ENCODE assay signal across 8 mouse cellular contexts in the genomic region with DNA sequence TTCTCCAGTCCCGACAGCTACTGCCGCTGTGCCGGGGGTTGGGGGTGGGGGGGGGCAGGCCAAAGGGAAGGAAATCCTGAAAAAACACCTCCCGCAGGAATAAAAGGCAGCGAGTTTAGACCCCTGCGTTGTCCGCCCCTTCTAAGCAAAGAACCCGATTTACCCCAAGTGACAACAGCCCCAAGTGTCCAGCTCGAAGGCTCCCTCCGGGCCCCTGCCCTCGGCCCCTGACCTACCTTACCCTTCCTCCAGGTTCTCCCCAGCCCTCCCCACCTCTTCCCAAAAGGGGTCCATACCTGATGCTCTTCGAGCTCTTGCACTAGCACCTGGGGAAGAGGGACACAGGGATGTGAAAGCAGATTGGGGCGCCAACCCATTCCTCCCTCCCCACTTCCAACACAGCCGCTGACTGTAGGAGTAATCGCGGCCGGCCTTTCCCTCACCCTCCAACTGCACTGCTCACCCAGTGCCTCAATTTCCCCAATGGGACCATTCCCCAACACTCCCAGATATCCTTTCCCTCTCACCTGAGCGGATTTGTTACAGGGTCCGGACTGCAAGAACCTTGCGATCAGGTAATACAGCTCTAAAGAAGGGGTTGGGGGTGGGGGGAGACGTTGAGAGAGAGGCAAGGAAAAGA. TPM values are rescaled to one million over a fixed set of nuclear protein-coding genes. Genes with fewer than 3 reads are reported as not detected.
A peak's percentile ranks its signal among the peaks of the same experiment; 100 is the strongest.
DNase-seq lines count a peak whose midpoint lies in the region; ATAC-seq and TF ChIP-seq lines count a peak whose summit lies in the region.

No protein-coding gene starts in this region.

- no peaks in the 10 kb centered on the region for H3K27me3 ChIP-seq in intestine, embryonic 14.5 days (replicated peaks; ENCODE audit: control insufficient read depth, insufficient read depth, low read length)
- 0 out of 2 replicates have a peak, but pooled peaks cover 6% of the 10 kb centered on the region for H3K27me3 ChIP-seq in limb, embryonic 10.5 days (ENCODE audit: low read depth, poor library complexity, severe bottlenecking)
- no peaks in the 10 kb centered on the region for H3K27me3 ChIP-seq in midbrain, embryonic 14.5 days (ENCODE audit: control insufficient read depth, insufficient read depth, low read length)

- no peak for TF ChIP-seq POLR2A in cortical plate, adult 2 months (IDR thresholded peaks at IDR 0.05; ENCODE audit: extremely low read depth, insufficient read depth, low read length)

- no peaks in the 10 kb centered on the region for H3K9me3 ChIP-seq in intestine, embryonic 14.5 days (ENCODE audit: control insufficient read depth, low read length)
- no peaks in the 10 kb centered on the region for H3K9me3 ChIP-seq in limb, embryonic 10.5 days (replicated peaks)
- no peaks in the 10 kb centered on the region for H3K9me3 ChIP-seq in midbrain, embryonic 14.5 days (ENCODE audit: control insufficient read depth, low read length)

- peak overlapping the region; percentile 62 for H3K4me3 ChIP-seq in cortical plate, adult 2 months (ENCODE audit: insufficient read depth, low read length)
- H3K4me3 ChIP-seq in intestine, embryonic 14.5 days (ENCODE audit: low read depth, low read length): peak overlapping the region; percentile 55
- peak overlapping the region; percentile 59 for H3K4me3 ChIP-seq in limb, embryonic 10.5 days
- peak overlapping the region; percentile 55 for H3K4me3 ChIP-seq in midbrain, embryonic 14.5 days (replicated peaks; ENCODE audit: low read depth, low read length)

- 18% methylated on average over 20 of the region's 21 CpGs for WGBS in intestine, embryonic 14.5 days
- 18% methylated on average over 20 of the region's 21 CpGs for WGBS in limb, embryonic 10.5 days
- WGBS in midbrain, embryonic 14.5 days: 20% methylated on average over 21 of the region's 21 CpGs

- H3K27ac ChIP-seq in cortical plate, adult 2 months (ENCODE audit: insufficient read depth, low read length): 0 out of 2 replicates have a peak overlapping the region, but pooled peaks have one; percentile 51
- H3K27ac ChIP-seq in intestine, embryonic 14.5 days (ENCODE audit: low read depth): peak overlapping the region; percentile 76; the same call in 1 of the 2 replicates
- peak overlapping the region; percentile 83 for H3K27ac ChIP-seq in limb, embryonic 10.5 days
- peak overlapping the region; percentile 86 for H3K27ac ChIP-seq in midbrain, embryonic 14.5 days (replicated peaks; ENCODE audit: low read depth, low read length)

- H3K36me3 ChIP-seq in intestine, embryonic 14.5 days (ENCODE audit: control insufficient read depth, insufficient read depth, low read length): no peaks in the 10 kb centered on the region
- no peaks in the 10 kb centered on the region for H3K36me3 ChIP-seq in limb, embryonic 10.5 days
- H3K36me3 ChIP-seq in midbrain, embryonic 14.5 days (ENCODE audit: control insufficient read depth, insufficient read depth, low read length): no peaks in the 10 kb centered on the region

- peak overlapping the region; percentile 48 for H3K9ac ChIP-seq in intestine, embryonic 14.5 days (ENCODE audit: low read length)
- peak overlapping the region; percentile 59 for H3K9ac ChIP-seq in midbrain, embryonic 14.5 days (replicated peaks; ENCODE audit: low read length)

- peak; percentile 53 for ATAC-seq in intestine, embryonic 14.5 days (replicated peaks; ENCODE audit: low FRiP score, low TSS enrichment, low read depth)
- ATAC-seq in midbrain, embryonic 14.5 days (ENCODE audit: low FRiP score, low TSS enrichment): peak; percentile 43

- no peak for TF ChIP-seq CTCF in cortical plate, adult 2 months (IDR thresholded peaks at IDR 0.05; ENCODE audit: extremely low read depth, insufficient read depth, low read length)

- no peaks in the 10 kb centered on the region for H3K4me1 ChIP-seq in cortical plate, adult 2 months (ENCODE audit: control insufficient read depth, insufficient read depth, low read length)
- no peaks in the 10 kb centered on the region for H3K4me1 ChIP-seq in intestine, embryonic 14.5 days (replicated peaks; ENCODE audit: control insufficient read depth, insufficient read depth, low read length)
- H3K4me1 ChIP-seq in limb, embryonic 10.5 days: no peaks in the 10 kb centered on the region
- no peaks in the 10 kb centered on the region for H3K4me1 ChIP-seq in midbrain, embryonic 14.5 days (ENCODE audit: control insufficient read depth, insufficient read depth, low read length)

- peak overlapping the region; percentile 44 for H3K4me2 ChIP-seq in intestine, embryonic 14.5 days (ENCODE audit: low read length)
- H3K4me2 ChIP-seq in midbrain, embryonic 14.5 days (ENCODE audit: low read length): peak overlapping the region; percentile 53

- peak; percentile 9 for DNase-seq in layer of hippocampus, adult 11-12 months (ENCODE audit: low spot score)
- DNase-seq in layer of hippocampus, adult 9-10 months (ENCODE audit: low spot score): no peak
- DNase-seq in gastrocnemius, postnatal 10 days: peak; percentile 4
- peak; percentile 72 for DNase-seq in intestine, embryonic 14.5 days (ENCODE audit: low spot score)
- peak; percentile 41 for DNase-seq in limb, embryonic 10.5 days (ENCODE audit: low spot score)
- DNase-seq in midbrain, embryonic 14.5 days: peak; percentile 25
- DNase-seq in spleen, postnatal 14 days (ENCODE audit: low spot score in 2 of 2): peak; percentile 4 to 6

RNA-seq across cellular contexts. Expression of gene Brwd3, which starts 0.7 kb away (rescaled TPM):
- 2.9 and 3.0 TPM in 2 replicates for polyA plus RNA-seq in cortical plate, adult 2 months (2012; rRNA removed)
- 1 to 10 TPM; 5.9 to 6.5 TPM for total RNA-seq in gastrocnemius, postnatal 10 days (2021)
- 3.4 and 4.0 TPM in 2 replicates for polyA plus RNA-seq in intestine, embryonic 14.5 days (2014; fragmentation: Nextera tagmentation; extraction: Ambion mirVana)
- polyA plus RNA-seq in limb, embryonic 10.5 days (2016; fragmentation: Nextera tagmentation; extraction: Ambion mirVana): 2.8 and 4.0 TPM in 2 replicates
- 4.6 and 5.9 TPM in 2 replicates for polyA plus RNA-seq in midbrain, embryonic 14.5 days (2014; fragmentation: Nextera tagmentation; extraction: Ambion mirVana)
